Mouse (Mus musculus): ENCODE data around the gene Hmgcl. TPM values are rescaled to one million over a fixed set of nuclear protein-coding genes. Genes with fewer than 3 reads are reported as not detected.
A peak's percentile ranks its signal among the peaks of the same experiment; 100 is the strongest.

Hmgcl gene
- polyA plus RNA-seq, 1 experiment from 2014 or later: 60.2 TPM

DNA sequence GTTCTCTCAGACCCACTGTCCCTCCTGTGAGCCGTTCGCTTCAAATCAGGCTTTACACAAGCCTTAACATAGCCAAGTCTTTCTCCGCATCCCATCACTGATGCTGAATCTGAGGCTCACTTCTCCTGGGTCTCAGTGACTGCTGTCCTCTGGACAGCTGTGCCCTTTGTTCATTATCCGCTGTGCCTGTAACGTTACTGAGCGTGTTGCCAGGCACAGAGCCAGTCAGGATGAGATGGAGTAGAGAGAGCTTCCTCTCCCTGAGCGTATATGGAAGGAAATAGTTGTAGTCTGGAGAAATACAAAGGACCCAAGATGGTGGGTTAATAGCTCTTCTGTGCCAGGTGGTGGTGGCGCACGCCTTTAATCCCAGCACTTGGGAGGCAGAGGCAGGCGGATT, 3.2 kb downstream of the Hmgcl start:
- H3K36me3 ChIP-seq: peaks cover 23% of the 10 kb centered on the region
- H3K27me3 ChIP-seq: no peaks in the 10 kb centered on the region
- H3K4me1 ChIP-seq: peaks cover 9% of the 10 kb centered on the region
- no peak overlapping the region for H3K4me2 ChIP-seq (replicated peaks)
- H3K9me3 ChIP-seq (replicated peaks): no peaks in the 10 kb centered on the region
- no peak overlapping the region for H3K4me3 ChIP-seq
- no peak for ATAC-seq (ENCODE audit: low FRiP score)
- no peak overlapping the region for H3K27ac ChIP-seq
- WGBS: 83% methylated on average over 10 of the region's 10 CpGs
- no peak overlapping the region for H3K9ac ChIP-seq

DNA sequence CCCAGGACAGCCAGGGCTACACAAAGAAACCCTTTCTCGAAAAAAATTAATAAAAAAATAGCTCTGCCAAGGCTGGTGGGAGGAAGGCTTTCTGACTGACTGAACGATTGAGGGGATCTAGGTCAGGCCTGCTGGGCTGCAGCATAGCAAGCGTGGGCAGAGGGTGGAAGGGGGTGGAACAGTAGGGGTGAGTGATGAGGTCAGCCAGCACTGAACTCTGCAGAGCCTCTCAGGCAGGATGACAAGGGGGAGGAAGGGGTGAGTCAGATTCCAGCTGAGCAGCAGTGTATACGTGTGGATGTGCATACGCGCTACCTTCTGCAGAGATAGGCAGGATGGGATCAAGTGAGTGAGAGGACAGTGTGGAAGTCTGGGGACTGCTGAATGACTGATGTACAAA, 3.7 kb downstream of the Hmgcl start:
- Histone ChIP-seq H3K27me3 (no peaks in the 10 kb centered on the region), H3K4me1 (peaks cover 9% of the 10 kb centered on the region), H3K9ac (0 out of 2 replicates have a peak overlapping the region, but pooled peaks have one; percentile 38), H3K4me2 (replicated peaks) (no peak overlapping the region), H3K36me3 (peaks cover 23% of the 10 kb centered on the region), H3K9me3 (replicated peaks) (no peaks in the 10 kb centered on the region), H3K27ac (no peak overlapping the region), H3K4me3 (no peak overlapping the region)
- WGBS: 52% methylated on average over 6 of the region's 6 CpGs
- no peak for ATAC-seq (ENCODE audit: low FRiP score)

DNA sequence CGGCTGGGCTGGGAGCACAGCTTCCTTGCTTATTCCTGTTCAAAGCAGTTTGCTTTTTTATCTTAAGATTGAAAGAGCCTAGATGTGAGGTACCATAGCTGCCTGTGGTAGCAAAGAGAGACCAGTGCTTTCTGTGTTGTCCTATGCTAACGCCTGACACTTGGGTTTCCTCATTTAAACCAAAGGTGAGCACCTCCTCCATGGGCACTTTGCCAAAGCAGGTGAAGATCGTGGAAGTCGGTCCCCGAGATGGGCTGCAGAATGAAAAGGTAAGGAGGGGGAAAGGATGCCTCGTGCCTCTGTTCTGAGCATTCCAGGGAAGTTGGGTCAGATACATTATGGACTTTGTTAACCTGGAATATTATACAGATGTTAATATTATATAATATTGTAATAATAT, 4.1 kb downstream of the Hmgcl start:
- no peak for ATAC-seq (ENCODE audit: low FRiP score)
- Histone ChIP-seq H3K36me3 (peaks cover 23% of the 10 kb centered on the region), H3K9ac (0 out of 2 replicates have a peak overlapping the region, but pooled peaks have one; percentile 38), H3K4me1 (peaks cover 9% of the 10 kb centered on the region), H3K27me3 (no peaks in the 10 kb centered on the region), H3K9me3 (replicated peaks) (no peaks in the 10 kb centered on the region), H3K4me2 (replicated peaks) (no peak overlapping the region), H3K27ac (no peak overlapping the region), H3K4me3 (no peak overlapping the region)
- 91% methylated on average over 6 of the region's 6 CpGs for WGBS

DNA sequence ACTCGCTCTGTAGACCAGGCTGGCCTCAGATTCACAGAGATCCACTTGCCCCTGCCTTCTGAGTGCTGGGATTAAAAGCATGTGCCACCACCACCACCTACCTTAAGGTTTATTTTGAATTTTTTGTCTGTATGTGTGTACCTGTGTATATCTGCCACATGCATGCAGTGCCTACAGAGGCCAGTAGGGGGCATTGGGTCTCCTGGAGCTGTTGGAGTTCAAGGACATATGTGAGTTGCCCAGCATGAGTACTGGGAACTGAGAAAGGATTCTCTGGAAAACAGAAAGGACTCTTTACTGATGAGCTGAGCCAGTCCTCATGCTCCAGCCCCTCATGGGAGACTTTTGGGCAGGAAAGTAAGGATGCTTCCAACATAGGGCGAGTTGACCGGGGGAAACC, 5.3 kb downstream of the Hmgcl start:
- no peak overlapping the region for H3K4me3 ChIP-seq
- H3K4me2 ChIP-seq (replicated peaks): no peak overlapping the region
- peaks cover 4% of the 10 kb centered on the region for H3K4me1 ChIP-seq
- no peak overlapping the region for H3K27ac ChIP-seq
- no peaks in the 10 kb centered on the region for H3K9me3 ChIP-seq (replicated peaks)
- H3K27me3 ChIP-seq: no peaks in the 10 kb centered on the region
- WGBS: 96% methylated on average over 3 of the region's 3 CpGs
- no peak overlapping the region for H3K9ac ChIP-seq
- H3K36me3 ChIP-seq: peaks cover 31% of the 10 kb centered on the region
- no peak for ATAC-seq (ENCODE audit: low FRiP score)

DNA sequence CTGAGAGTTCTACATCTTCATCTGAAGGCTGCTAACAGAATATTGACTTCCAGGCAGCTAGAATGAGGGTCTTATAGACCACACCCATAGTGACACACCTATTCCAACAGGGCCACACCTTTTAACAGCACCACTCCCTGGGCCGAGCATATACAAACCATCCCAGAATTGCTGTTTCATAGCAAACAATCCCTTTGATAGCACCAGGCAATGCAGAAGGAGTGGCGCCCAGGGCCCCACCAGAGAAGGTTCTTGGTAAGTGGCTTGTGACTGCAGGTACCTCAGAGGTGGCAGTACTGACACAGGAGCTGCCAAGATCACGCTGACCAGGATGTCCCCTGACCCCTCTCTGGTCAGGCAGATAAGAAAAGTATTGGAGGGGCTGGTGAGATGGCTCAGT, 6.9 kb downstream of the Hmgcl start:
- H3K27me3 ChIP-seq: no peaks in the 10 kb centered on the region
- H3K9ac ChIP-seq: no peak overlapping the region
- no peak for ATAC-seq (ENCODE audit: low FRiP score)
- H3K4me2 ChIP-seq (replicated peaks): no peak overlapping the region
- no peak overlapping the region for H3K4me3 ChIP-seq
- H3K27ac ChIP-seq: no peak overlapping the region
- H3K36me3 ChIP-seq: peaks cover 39% of the 10 kb centered on the region
- no peaks in the 10 kb centered on the region for H3K9me3 ChIP-seq (replicated peaks)
- 89% methylated on average over 3 of the region's 3 CpGs for WGBS
- H3K4me1 ChIP-seq: no peaks in the 10 kb centered on the region; the same call in 1 of the 2 replicates

DNA sequence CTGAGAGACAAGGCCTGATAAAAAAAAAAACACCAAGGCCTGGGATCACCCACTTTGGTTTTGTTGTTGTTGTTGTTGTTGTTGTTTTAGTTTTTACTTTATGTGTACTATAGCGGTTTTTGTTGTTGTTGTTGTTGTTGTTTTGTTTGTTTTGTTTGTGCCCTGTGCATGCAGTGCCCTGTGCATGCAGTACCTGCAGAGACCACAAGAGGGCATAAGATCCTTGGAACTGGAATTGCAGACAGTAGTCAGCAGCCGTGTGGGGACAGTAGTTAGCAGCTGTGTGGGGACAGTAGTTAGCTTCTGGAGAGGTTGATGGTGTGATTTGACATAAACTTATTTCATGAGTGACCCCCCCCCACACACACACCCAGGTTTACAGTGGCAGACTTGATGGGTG, 8.0 kb downstream of the Hmgcl start:
- ATAC-seq (ENCODE audit: low FRiP score): no peak
- WGBS: 12% methylated on average over 2 of the region's 2 CpGs

DNA sequence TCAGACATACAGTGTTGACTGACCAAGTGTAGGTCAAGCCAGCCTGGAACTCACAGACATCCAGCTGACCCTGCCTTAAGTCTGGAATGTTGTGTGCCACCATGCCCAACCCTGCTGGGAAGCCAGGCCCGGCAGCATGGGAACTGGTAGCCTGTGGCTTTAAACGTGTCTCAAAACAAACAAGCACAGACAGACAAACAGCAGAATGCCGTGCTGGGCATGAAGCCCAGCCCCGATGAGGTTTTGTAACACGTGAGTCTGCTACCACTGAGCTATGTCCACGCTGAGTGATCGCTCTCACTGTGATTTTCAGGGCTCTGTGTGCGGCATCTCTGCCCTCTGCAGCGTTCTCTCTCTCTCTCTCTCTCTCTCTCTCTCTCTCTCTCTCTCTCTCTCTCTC, 9.6 kb downstream of the Hmgcl start:
- peaks cover 57% of the 10 kb centered on the region for H3K36me3 ChIP-seq
- H3K27ac ChIP-seq: no peak overlapping the region
- ATAC-seq (ENCODE audit: low FRiP score): no peak
- H3K4me3 ChIP-seq: no peak overlapping the region
- no peaks in the 10 kb centered on the region for H3K27me3 ChIP-seq
- H3K4me1 ChIP-seq: no peaks in the 10 kb centered on the region
- H3K4me2 ChIP-seq (replicated peaks): no peak overlapping the region
- no peaks in the 10 kb centered on the region for H3K9me3 ChIP-seq (replicated peaks)
- H3K9ac ChIP-seq: no peak overlapping the region
- WGBS: 85% methylated on average over 6 of the region's 9 CpGs

More for the DNA sequence above, 8.0 kb downstream of the Hmgcl start:
- no peaks in the 10 kb centered on the region for H3K9me3 ChIP-seq (replicated peaks)
- H3K36me3 ChIP-seq: peaks cover 49% of the 10 kb centered on the region
- no peaks in the 10 kb centered on the region for H3K27me3 ChIP-seq
- no peak overlapping the region for H3K4me3 ChIP-seq
- H3K27ac ChIP-seq: no peak overlapping the region
- H3K4me1 ChIP-seq: no peaks in the 10 kb centered on the region; the same call in 1 of the 2 replicates
- H3K9ac ChIP-seq: no peak overlapping the region
- no peak overlapping the region for H3K4me2 ChIP-seq (replicated peaks)

DNA sequence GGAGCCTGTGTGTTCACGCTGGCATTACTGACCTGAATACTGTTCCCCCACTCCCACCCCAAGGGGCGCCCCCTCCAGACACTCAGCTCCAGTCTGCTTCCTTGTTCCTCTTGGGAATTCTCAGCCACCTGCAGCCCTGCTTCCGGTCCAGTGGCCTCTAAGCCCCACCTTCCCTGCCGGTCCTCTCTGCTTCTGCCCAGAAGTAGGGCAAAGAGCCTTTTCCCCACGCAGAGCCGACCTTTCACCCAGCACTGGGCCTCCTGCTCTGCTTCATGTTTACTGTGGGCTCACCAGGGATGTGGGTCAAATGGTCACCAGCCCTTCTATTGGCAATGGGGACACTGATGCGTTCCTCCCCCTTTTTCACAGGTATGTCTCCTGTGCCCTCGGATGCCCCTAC, 12.1 kb downstream of the Hmgcl start:
- H3K9me3 ChIP-seq (replicated peaks): no peaks in the 10 kb centered on the region
- H3K9ac ChIP-seq: no peak overlapping the region
- no peak overlapping the region for H3K4me3 ChIP-seq
- no peaks in the 10 kb centered on the region for H3K27me3 ChIP-seq
- H3K36me3 ChIP-seq: peaks cover 43% of the 10 kb centered on the region
- WGBS: 57% methylated on average over 8 of the region's 8 CpGs
- no peak overlapping the region for H3K27ac ChIP-seq
- H3K4me2 ChIP-seq (replicated peaks): no peak overlapping the region
- ATAC-seq (ENCODE audit: low FRiP score): no peak
- peaks cover 6% of the 10 kb centered on the region for H3K4me1 ChIP-seq

DNA sequence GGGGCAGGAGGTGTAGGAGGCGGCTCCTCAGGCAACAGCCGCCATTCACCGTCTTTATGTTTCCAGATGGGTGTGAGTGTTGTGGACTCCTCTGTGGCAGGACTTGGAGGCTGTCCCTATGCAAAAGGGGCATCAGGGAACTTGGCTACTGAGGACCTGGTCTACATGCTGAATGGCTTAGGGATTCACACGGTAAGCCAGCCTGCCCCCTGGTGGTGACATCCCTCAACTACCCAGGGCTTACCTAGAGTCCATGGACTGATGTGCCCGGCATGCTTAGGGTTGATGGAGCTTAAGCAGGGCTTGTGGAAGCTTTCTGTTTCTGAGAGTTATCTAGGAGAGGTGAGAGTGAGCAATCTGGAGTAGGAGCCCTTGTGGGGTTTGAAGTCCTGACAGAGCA, 14.5 kb downstream of the Hmgcl start:
- Histone ChIP-seq H3K4me2 (replicated peaks) (no peak overlapping the region), H3K36me3 (peaks cover 43% of the 10 kb centered on the region), H3K9me3 (replicated peaks) (no peaks in the 10 kb centered on the region), H3K9ac (no peak overlapping the region), H3K27me3 (no peaks in the 10 kb centered on the region), H3K4me1 (peaks cover 18% of the 10 kb centered on the region), H3K27ac (no peak overlapping the region), H3K4me3 (no peak overlapping the region)
- WGBS: 27% methylated on average over 5 of the region's 5 CpGs
- no peak for ATAC-seq (ENCODE audit: low FRiP score)

DNA sequence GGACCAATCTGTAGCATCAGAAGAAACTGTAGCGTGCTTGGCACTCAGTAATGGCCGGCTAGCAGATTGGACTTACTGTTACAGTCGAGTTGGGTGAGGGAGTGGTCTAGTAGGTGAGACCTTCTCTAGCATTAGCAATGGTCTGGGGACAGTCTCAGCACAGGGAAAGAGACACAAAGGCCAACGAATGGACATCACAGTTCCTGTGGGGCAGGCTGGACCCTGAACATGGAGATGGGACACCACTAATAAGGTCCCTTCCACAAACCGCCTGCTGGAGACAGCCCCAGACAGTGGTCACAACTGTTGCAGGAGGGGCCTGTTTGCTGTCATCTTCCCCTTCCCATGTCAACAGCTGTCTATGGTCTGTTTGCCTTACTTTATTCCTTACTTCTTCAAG, 15.5 kb downstream of the Hmgcl start:
- H3K36me3 ChIP-seq: peaks cover 48% of the 10 kb centered on the region
- H3K27me3 ChIP-seq: no peaks in the 10 kb centered on the region; the same call in 1 of the 2 replicates
- H3K9me3 ChIP-seq (replicated peaks): no peaks in the 10 kb centered on the region
- no peak overlapping the region for H3K27ac ChIP-seq
- H3K4me3 ChIP-seq: no peak overlapping the region
- H3K4me2 ChIP-seq (replicated peaks): no peak overlapping the region
- WGBS: 90% methylated on average over 5 of the region's 5 CpGs
- no peak for ATAC-seq (ENCODE audit: low FRiP score)
- no peak overlapping the region for H3K9ac ChIP-seq
- H3K4me1 ChIP-seq: peaks cover 18% of the 10 kb centered on the region

DNA sequence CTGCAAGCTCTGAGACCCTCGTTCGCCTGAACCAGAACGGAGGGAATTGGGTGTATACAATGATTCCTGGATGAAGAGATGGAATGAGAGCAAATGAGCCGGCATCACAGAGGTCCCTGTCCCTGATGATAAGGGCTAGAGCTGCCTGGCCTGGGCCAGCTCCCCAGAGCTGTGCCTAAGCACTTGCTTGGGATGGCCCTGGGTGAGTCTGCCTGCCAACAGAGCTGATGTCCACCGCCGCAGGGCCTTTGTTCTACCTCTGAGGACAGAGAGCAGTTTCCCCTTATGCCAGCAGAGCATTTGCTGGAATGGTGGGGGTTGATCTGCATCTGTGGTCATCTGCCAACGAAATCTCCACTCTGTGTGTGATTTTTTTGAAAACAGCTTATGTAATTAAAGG, 15.9 kb downstream of the Hmgcl start:
- no peak overlapping the region for H3K4me2 ChIP-seq (replicated peaks)
- WGBS: 90% methylated on average over 7 of the region's 7 CpGs

DNA sequence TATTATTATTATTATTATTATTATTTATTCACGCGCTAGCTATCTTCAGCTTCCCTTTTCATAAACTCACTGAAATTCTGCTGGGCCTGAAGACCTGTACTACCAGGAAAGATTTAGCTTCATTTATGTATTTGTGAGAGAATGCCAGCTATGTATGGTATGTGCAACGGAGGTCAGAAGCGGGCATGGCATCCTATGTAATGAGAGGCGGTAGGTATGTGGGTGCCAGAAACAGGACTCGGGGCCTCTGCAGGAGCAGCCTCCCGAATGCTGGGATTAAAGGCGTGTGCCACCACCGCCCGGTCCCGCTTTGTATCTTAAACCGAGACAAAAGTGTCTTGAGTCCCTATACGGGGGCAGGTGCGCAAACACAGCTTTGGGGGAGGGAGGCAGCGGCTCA, 16.7 kb downstream of the Hmgcl start:
- peak; percentile 24 for ATAC-seq (ENCODE audit: low FRiP score)
- Histone ChIP-seq H3K4me1 (peaks cover 18% of the 10 kb centered on the region), H3K27me3 (no peaks in the 10 kb centered on the region; the same call in 1 of the 2 replicates), H3K4me3 (peak overlapping the region; percentile 65), H3K9ac (peak overlapping the region; percentile 80), H3K36me3 (peaks cover 54% of the 10 kb centered on the region), H3K4me2 (replicated peaks) (peak overlapping the region; percentile 77), H3K27ac (peak overlapping the region; percentile 90), H3K9me3 (replicated peaks) (no peaks in the 10 kb centered on the region)
- 7% methylated on average over 15 of the region's 15 CpGs for WGBS

More for the DNA sequence above, 15.9 kb downstream of the Hmgcl start:
- Histone ChIP-seq H3K4me3 (no peak overlapping the region), H3K36me3 (peaks cover 53% of the 10 kb centered on the region), H3K9ac (no peak overlapping the region), H3K27ac (no peak overlapping the region), H3K9me3 (replicated peaks) (no peaks in the 10 kb centered on the region), H3K4me1 (peaks cover 18% of the 10 kb centered on the region), H3K27me3 (no peaks in the 10 kb centered on the region; the same call in 1 of the 2 replicates)
- ATAC-seq (ENCODE audit: low FRiP score): no peak

DNA sequence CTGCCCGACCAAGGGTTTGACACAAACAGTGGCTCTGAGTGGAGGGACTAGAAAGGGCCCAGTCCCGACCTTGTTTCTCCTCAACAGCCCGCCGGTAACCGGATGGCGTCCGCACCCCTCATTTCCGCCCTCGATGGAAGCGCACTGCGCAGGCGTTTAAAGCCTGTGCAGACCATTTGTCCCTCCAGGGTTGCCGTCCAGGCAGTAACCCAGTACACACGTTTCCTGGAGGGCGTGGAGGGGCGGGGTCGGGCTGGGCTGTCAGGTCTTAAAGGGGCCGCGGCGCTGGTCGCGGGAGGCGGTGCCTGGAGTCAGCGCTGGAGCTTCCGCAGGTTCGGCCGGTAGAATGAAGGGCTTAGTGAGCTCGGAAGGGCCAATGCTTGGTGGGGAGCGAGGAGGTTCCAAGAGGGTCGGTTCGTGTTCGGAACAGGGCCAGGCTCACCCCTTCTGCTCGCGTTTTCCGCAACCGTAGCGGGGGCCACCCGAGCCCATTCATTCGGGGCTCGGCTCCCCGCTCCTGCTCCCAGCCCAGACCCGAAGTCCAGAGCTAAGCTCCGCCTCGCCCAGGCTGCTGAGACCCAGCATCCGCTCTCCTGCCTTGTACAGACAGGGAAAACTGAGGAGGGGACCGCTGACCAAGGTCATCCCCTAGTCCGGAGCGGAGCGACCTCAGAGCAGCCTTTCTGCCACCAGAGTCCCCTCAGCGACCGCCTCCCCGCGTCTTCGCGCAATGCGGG, 17.4 kb downstream of the Hmgcl start, which contains the start of gene Gale:
TSS of gene Gale (plus strand) at position 271 of the 737 bp plus-strand sequence.
- Histone ChIP-seq H3K4me3 (peak within 1 kb of the TSS; percentile 65), H3K9me3 (replicated peaks) (no peaks in the 10 kb centered on the region), H3K4me2 (replicated peaks) (peak within 1 kb of the TSS; percentile 77), H3K9ac (peak within 1 kb of the TSS; percentile 80), H3K4me1 (peaks cover 20% of the 10 kb centered on the region), H3K27me3 (no peaks in the 10 kb centered on the region; the same call in 1 of the 2 replicates), H3K36me3 (peaks cover 55% of the 10 kb centered on the region), H3K27ac (peak within 1 kb of the TSS; percentile 90)
- peak; percentile 93 for ATAC-seq (ENCODE audit: low FRiP score)
- WGBS: under 1% methylated on average over 56 of the region's 56 CpGs
